Comparison of ENCODE assay signal across 23 mouse cellular contexts in the genomic region with DNA sequence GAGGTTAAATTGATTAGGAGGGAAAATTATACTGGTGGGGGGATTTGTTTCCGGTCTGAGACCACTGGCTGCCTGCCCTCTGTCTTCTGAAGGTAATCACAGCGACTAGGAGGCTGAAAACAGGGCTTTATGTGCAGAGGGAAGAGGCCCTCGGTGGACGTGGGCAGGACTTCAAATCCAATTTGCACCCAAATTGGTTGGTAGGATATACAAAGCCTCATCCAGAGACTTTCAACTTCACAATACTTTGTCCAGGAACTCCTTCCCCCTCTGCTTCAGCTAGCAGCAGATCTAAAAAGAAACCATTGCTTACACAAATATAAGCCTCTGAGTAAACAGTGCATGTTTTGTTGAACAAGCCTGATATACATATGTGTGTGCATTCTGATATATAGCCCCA. TPM values are rescaled to one million over a fixed set of nuclear protein-coding genes. Genes with fewer than 3 reads are reported as not detected.
DNase-seq lines count a peak whose midpoint lies in the region; ATAC-seq and TF ChIP-seq lines count a peak whose summit lies in the region.
"Had no signal": no experiment of that assay in that cellular context is flagged by ENCODE, and none has a peak within 500 bp of the region (broad histone marks: within the 10 kb centered on the region; RNA-seq: fewer than 3 reads in every experiment).

No protein-coding gene starts in this region.

- no peak overlapping the region for H3K9ac ChIP-seq in hindbrain, embryonic 14.5 days
- H3K9ac ChIP-seq in hindbrain, postnatal 0 days (replicated peaks; ENCODE audit: low read length) = no peak overlapping the region
- no peak overlapping the region for H3K9ac ChIP-seq in midbrain, embryonic 14.5 days (replicated peaks; ENCODE audit: low read length)
- H3K9ac ChIP-seq in midbrain, postnatal 0 days (replicated peaks; ENCODE audit: low read length, poor library complexity, severe bottlenecking) = no peak overlapping the region
- H3K9ac ChIP-seq in forebrain, embryonic 12.5 days = peak overlapping the region; percentile 82
- H3K9ac ChIP-seq: embryonic facial prominence, embryonic 15.5 days; heart, embryonic 13.5 days had no signal

- H3K36me3 ChIP-seq in hindbrain, embryonic 14.5 days (replicated peaks; ENCODE audit: control insufficient read depth, insufficient read depth) = no peaks in the 10 kb centered on the region
- H3K36me3 ChIP-seq in hindbrain, postnatal 0 days (ENCODE audit: insufficient read depth, low read length) = no peaks in the 10 kb centered on the region
- H3K36me3 ChIP-seq in midbrain, embryonic 14.5 days (ENCODE audit: control insufficient read depth, insufficient read depth, low read length) = no peaks in the 10 kb centered on the region
- no peaks in the 10 kb centered on the region for H3K36me3 ChIP-seq in midbrain, postnatal 0 days (ENCODE audit: insufficient read depth, low read length)
- peaks cover 5% of the 10 kb centered on the region; the same call in 1 of the 2 replicates for H3K36me3 ChIP-seq in forebrain, embryonic 12.5 days (replicated peaks)
- H3K36me3 ChIP-seq: embryonic facial prominence, embryonic 15.5 days; heart, embryonic 13.5 days had no signal

- H3K4me3 ChIP-seq in hindbrain, embryonic 14.5 days (replicated peaks; ENCODE audit: low read length) = no peak overlapping the region
- H3K4me3 ChIP-seq in hindbrain, postnatal 0 days (ENCODE audit: low read length) = no peak overlapping the region
- no peak overlapping the region for H3K4me3 ChIP-seq in midbrain, embryonic 14.5 days (replicated peaks; ENCODE audit: low read depth, low read length)
- H3K4me3 ChIP-seq in midbrain, postnatal 0 days (ENCODE audit: low read depth, low read length) = no peak overlapping the region
- H3K4me3 ChIP-seq in forebrain, embryonic 12.5 days (replicated peaks) = peak overlapping the region; percentile 92
- H3K4me3 ChIP-seq: embryonic facial prominence, embryonic 15.5 days; heart, embryonic 13.5 days had no signal

- H3K27me3 ChIP-seq in hindbrain, embryonic 14.5 days (ENCODE audit: control insufficient read depth, insufficient read depth, low read length) = peaks cover 90% of the 10 kb centered on the region
- H3K27me3 ChIP-seq in hindbrain, postnatal 0 days (ENCODE audit: insufficient read depth, low read length) = peaks cover 74% of the 10 kb centered on the region
- H3K27me3 ChIP-seq in midbrain, embryonic 14.5 days (ENCODE audit: control insufficient read depth, insufficient read depth, low read length) = peaks cover 90% of the 10 kb centered on the region
- peaks cover 79% of the 10 kb centered on the region for H3K27me3 ChIP-seq in midbrain, postnatal 0 days (ENCODE audit: insufficient read depth, low read length)
- H3K27me3 ChIP-seq in forebrain, embryonic 12.5 days = peaks cover 51% of the 10 kb centered on the region

- no peak overlapping the region for H3K4me2 ChIP-seq in hindbrain, embryonic 14.5 days (replicated peaks)
- no peak overlapping the region for H3K4me2 ChIP-seq in hindbrain, postnatal 0 days (ENCODE audit: low read depth, low read length)
- H3K4me2 ChIP-seq in midbrain, embryonic 14.5 days (ENCODE audit: low read length) = no peak overlapping the region
- no peak overlapping the region for H3K4me2 ChIP-seq in midbrain, postnatal 0 days (ENCODE audit: low read depth, low read length, poor library complexity, severe bottlenecking)
- peak overlapping the region; percentile 56 for H3K4me2 ChIP-seq in forebrain, embryonic 12.5 days
- H3K4me2 ChIP-seq: embryonic facial prominence, embryonic 15.5 days; heart, embryonic 13.5 days had no signal

- DNase-seq in hindbrain, embryonic 14.5 days (ENCODE audit: low spot score) = peak; percentile 24
- no peak for DNase-seq in hindbrain, postnatal 0 days (ENCODE audit: low spot score)
- peak; percentile 11 for DNase-seq in midbrain, embryonic 14.5 days
- DNase-seq in midbrain, postnatal 0 days (ENCODE audit: low spot score) = no peak
- peak; percentile 7 for DNase-seq in retina, postnatal 1 day
- DNase-seq in heart, adult 11 months = no peak
- DNase-seq in urinary bladder, postnatal 4 days (ENCODE audit: low spot score in 2 of 2) = no peak
- DNase-seq: cerebellum, postnatal 25 days; gastrocnemius, postnatal 14 days; kidney, postnatal 25 days; lung, postnatal 14 days; thymus, postnatal 14 days had no signal

- WGBS in hindbrain, embryonic 14.5 days = 2% methylated on average over 4 of the region's 4 CpGs
- 2% methylated on average over 4 of the region's 4 CpGs for WGBS in hindbrain, postnatal 0 days
- WGBS in midbrain, embryonic 14.5 days = 0% methylated on average over 4 of the region's 4 CpGs
- under 1% methylated on average over 4 of the region's 4 CpGs for WGBS in midbrain, postnatal 0 days
- WGBS in forebrain, embryonic 12.5 days = 0% methylated on average over 4 of the region's 4 CpGs

- H3K27ac ChIP-seq in hindbrain, embryonic 14.5 days = no peak overlapping the region
- no peak overlapping the region for H3K27ac ChIP-seq in hindbrain, postnatal 0 days
- H3K27ac ChIP-seq in midbrain, embryonic 14.5 days (replicated peaks; ENCODE audit: low read depth, low read length) = no peak overlapping the region
- no peak overlapping the region for H3K27ac ChIP-seq in midbrain, postnatal 0 days (ENCODE audit: low read depth, low read length)
- H3K27ac ChIP-seq in forebrain, embryonic 12.5 days = peak overlapping the region; percentile 100
- H3K27ac ChIP-seq: embryonic facial prominence, embryonic 15.5 days; heart, embryonic 13.5 days had no signal

- no peak for TF ChIP-seq CTCF in hindbrain, postnatal 0 days (IDR thresholded peaks at IDR 0.05; ENCODE audit: low read depth)
- no peak for TF ChIP-seq CTCF in midbrain, postnatal 0 days (IDR thresholded peaks at IDR 0.05)

- no peak for ATAC-seq in hindbrain, embryonic 14.5 days (ENCODE audit: low FRiP score)
- ATAC-seq in hindbrain, postnatal 0 days = no peak
- ATAC-seq in midbrain, embryonic 14.5 days (ENCODE audit: low FRiP score, low TSS enrichment) = no peak
- no peak for ATAC-seq in midbrain, postnatal 0 days (ENCODE audit: low FRiP score)
- ATAC-seq in forebrain, embryonic 12.5 days (ENCODE audit: low FRiP score) = no peak
- ATAC-seq: activated CD4-positive, CD25-positive, alpha-beta regulatory T cell, adult 4 months; intestine, embryonic 16.5 days had no signal

- H3K4me1 ChIP-seq in hindbrain, embryonic 14.5 days (replicated peaks; ENCODE audit: control insufficient read depth, insufficient read depth, low read length) = no peaks in the 10 kb centered on the region
- H3K4me1 ChIP-seq in hindbrain, postnatal 0 days (ENCODE audit: insufficient read depth, low read length) = no peaks in the 10 kb centered on the region
- H3K4me1 ChIP-seq in midbrain, embryonic 14.5 days (ENCODE audit: control insufficient read depth, insufficient read depth, low read length) = no peaks in the 10 kb centered on the region
- H3K4me1 ChIP-seq in midbrain, postnatal 0 days (ENCODE audit: insufficient read depth, low read length) = no peaks in the 10 kb centered on the region
- peaks cover 11% of the 10 kb centered on the region for H3K4me1 ChIP-seq in forebrain, embryonic 12.5 days

- H3K9me3 ChIP-seq in hindbrain, embryonic 14.5 days (ENCODE audit: control insufficient read depth, low read length) = no peaks in the 10 kb centered on the region
- H3K9me3 ChIP-seq in hindbrain, postnatal 0 days (ENCODE audit: low read length) = no peaks in the 10 kb centered on the region
- H3K9me3 ChIP-seq in midbrain, embryonic 14.5 days (ENCODE audit: control insufficient read depth, low read length) = no peaks in the 10 kb centered on the region
- H3K9me3 ChIP-seq in midbrain, postnatal 0 days (ENCODE audit: low read length) = no peaks in the 10 kb centered on the region
- no peaks in the 10 kb centered on the region for H3K9me3 ChIP-seq in forebrain, embryonic 12.5 days
- H3K9me3 ChIP-seq: embryonic facial prominence, embryonic 15.5 days; heart, embryonic 13.5 days had no signal

RNA-seq across cellular contexts. Expression of gene Foxg1, which starts 2.0 kb away (rescaled TPM):
- polyA plus RNA-seq in hindbrain, embryonic 14.5 days (2014; fragmentation: Nextera tagmentation; extraction: Ambion mirVana) = not detected in 2 replicates
- 0.16 and 2.3 TPM in 2 replicates for total RNA-seq in hindbrain, postnatal 0 days (2014; rRNA removed)
- not detected in 2 replicates for polyA plus RNA-seq in hindbrain, postnatal 0 days (2015; fragmentation: Nextera tagmentation; extraction: Ambion mirVana)
- polyA plus RNA-seq in midbrain, embryonic 14.5 days (2014; fragmentation: Nextera tagmentation; extraction: Ambion mirVana) = 0.16 and 0.28 TPM in 2 replicates
- total RNA-seq in midbrain, postnatal 0 days (2014; rRNA removed) = 0.05 and 1.4 TPM in 2 replicates
- polyA plus RNA-seq in midbrain, postnatal 0 days (2015; fragmentation: Nextera tagmentation; extraction: Ambion mirVana) = 0.15 and 0.77 TPM in 2 replicates
- polyA plus RNA-seq in forebrain, embryonic 12.5 days (2016; fragmentation: Nextera tagmentation; extraction: Ambion mirVana) = 59.7 and 68.4 TPM in 2 replicates
- total RNA-seq: gastrocnemius, postnatal 14 days; hematopoietic stem cell, adult 5-6 weeks; megakaryocyte-erythroid progenitor cell, adult 5-6 weeks had no signal
- polyA plus RNA-seq: activated CD4-positive, CD25-positive, alpha-beta regulatory T cell, adult 4 months; intestine, embryonic 16.5 days; liver, embryonic 16.5 days; spleen, adult 2 months had no signal

RNA-seq across cellular contexts. Expression of gene Gm43517, which starts 4.5 kb away (rescaled TPM):
- not detected in 2 replicates for polyA plus RNA-seq in hindbrain, embryonic 14.5 days (2014; fragmentation: Nextera tagmentation; extraction: Ambion mirVana)
- 0.04 TPM in 1 of 2 replicates, not detected in the other for total RNA-seq in hindbrain, postnatal 0 days (2014; rRNA removed)
- polyA plus RNA-seq in hindbrain, postnatal 0 days (2015; fragmentation: Nextera tagmentation; extraction: Ambion mirVana) = not detected in 2 replicates
- polyA plus RNA-seq in midbrain, embryonic 14.5 days (2014; fragmentation: Nextera tagmentation; extraction: Ambion mirVana) = not detected in 2 replicates
- total RNA-seq in midbrain, postnatal 0 days (2014; rRNA removed) = 0.27 TPM in 1 of 2 replicates, not detected in the other
- polyA plus RNA-seq in midbrain, postnatal 0 days (2015; fragmentation: Nextera tagmentation; extraction: Ambion mirVana) = not detected in 2 replicates
- polyA plus RNA-seq in forebrain, embryonic 12.5 days (2016; fragmentation: Nextera tagmentation; extraction: Ambion mirVana) = 1.9 and 2.2 TPM in 2 replicates
- total RNA-seq: adrenal gland, postnatal 4 days; gastrocnemius, postnatal 14 days; hematopoietic stem cell, adult 5-6 weeks; megakaryocyte-erythroid progenitor cell, adult 5-6 weeks had no signal
- polyA plus RNA-seq: activated CD4-positive, CD25-positive, alpha-beta regulatory T cell, adult 4 months; heart, embryonic 13.5 days; intestine, embryonic 16.5 days; liver, embryonic 16.5 days; spleen, adult 2 months; stomach, embryonic 16.5 days had no signal

Comparison
In these comparisons a context has a peak if more than half of its experiments do, and no peak if none do; other contexts are left out.
1. DNase-seq: peak in hindbrain, embryonic 14.5 days (single experiment), midbrain, embryonic 14.5 days (single experiment) and retina, postnatal 1 day (single experiment); none in hindbrain, postnatal 0 days (single experiment), midbrain, postnatal 0 days (single experiment), heart, adult 11 months (single experiment) and urinary bladder, postnatal 4 days (0 of 2).
2. RNA of gene Foxg1, which starts 2.0 kb away (polyA plus RNA-seq): 59.7 to 68.4 TPM in forebrain, embryonic 12.5 days; 0.15 to 0.77 TPM in midbrain, postnatal 0 days, 0.16 to 0.28 TPM in midbrain, embryonic 14.5 days, not detected in hindbrain, postnatal 0 days and not detected in hindbrain, embryonic 14.5 days; every median in the first group is over 10 times any median in the second.